Mouse (Mus musculus): ENCODE data around the gene Tm7sf2. TPM values are rescaled to one million over a fixed set of nuclear protein-coding genes. Genes with fewer than 3 reads are reported as not detected.

Tm7sf2 gene
- total RNA-seq, 1 experiment from 2014 or later: 18.5 TPM

DNA sequence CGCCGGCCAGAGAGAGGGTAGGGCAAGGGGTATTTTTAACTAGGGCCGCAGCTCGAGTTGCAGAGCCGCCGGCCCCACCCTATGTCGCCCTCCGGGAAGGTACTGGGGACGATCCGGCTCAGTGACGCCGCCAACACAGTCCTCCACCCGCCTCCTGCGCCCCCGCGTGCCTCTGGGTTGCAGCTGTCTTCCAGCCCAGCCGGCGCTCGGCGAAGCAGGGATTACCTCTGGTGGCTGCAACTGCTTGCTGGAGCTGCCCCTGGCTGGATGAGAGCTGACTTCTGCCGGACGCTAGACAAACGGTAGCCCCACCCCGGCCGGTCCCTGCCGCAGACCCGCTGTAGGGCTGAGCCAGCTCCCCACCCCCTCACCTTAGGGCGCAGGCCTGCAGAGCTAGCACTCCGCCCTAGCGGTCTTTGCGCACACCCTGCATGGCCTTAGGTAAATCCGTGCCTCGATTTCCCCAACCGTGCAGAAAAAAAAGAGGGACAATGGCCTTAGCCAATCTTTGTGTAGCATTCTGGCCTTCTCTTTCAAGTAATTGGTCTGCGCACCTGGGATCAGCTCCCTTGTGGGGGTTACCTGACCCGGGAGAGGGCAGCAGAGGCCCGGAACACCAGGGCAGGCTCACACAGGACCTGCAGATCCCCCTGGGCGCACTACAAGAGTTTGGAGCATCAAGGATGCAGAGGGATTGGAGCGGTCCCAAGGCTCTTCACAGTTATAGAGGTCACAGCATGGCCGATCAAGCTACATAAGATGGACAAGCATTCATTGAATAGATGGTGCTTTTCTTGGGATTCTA, 52.5 kb downstream of the Tm7sf2 start, which contains the start of gene Capn1:
Capn1 (minus strand) TSS at position 387 of the 805 bp plus-strand sequence.
- ATAC-seq (replicated peaks; ENCODE audit: insufficient number of reproducible peaks, low FRiP score, low TSS enrichment, poor library complexity, severe bottlenecking): 0 out of 2 replicates have a peak, but pooled peaks have one; percentile 14

DNA sequence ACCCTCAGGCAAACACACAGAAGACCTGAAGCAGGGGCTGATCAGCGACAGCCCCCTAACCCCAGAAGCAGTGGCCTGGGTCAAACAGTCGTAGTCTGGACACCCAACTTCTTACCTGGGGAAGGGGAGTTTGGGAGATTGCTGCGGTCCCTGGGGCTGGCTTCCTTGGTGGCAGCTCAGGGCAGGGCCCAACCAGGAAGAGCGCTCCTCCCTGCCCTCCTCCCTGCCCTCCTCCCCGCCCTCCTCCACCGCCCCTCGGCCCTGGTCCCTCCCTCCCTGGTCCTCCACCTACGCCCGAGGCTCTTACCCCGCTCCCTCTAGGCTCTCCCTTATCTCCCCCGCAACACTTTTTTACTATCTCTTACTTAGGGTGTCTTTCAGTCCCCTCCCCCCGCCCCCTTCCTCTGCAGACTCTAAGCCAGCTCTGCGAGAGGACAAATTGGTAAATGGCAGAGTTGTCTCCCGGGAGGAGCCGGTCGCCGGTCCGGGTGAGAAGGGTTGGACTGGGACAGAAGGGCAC, 53.1 kb downstream of the Tm7sf2 start:
- 0 out of 2 replicates have a peak, but pooled peaks have one; percentile 30 for ATAC-seq (replicated peaks; ENCODE audit: insufficient number of reproducible peaks, low FRiP score, low TSS enrichment, poor library complexity, severe bottlenecking)

DNA sequence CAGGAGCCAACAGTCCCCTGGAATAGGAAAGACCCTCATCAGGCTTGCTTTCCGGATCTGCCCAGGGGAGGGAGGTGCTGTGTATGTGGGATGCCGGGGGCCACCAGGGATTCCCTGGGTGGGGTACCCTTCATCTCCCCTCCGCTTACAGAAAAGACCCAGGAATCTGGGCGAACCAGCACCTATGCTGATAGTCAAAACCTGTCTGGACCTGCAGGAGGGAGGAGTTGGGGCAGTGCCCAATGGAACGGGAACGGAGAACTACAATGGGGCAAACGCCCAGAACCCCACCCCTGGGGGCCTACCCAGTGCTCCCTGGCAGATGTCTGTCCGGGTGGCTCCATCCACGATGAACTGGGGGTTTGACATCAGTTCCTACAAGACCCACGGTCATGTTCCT, 54.5 kb downstream of the Tm7sf2 start:
- ATAC-seq (replicated peaks; ENCODE audit: insufficient number of reproducible peaks, low FRiP score, low TSS enrichment, poor library complexity, severe bottlenecking): no peak

Other genes with a start within 250 kb of the Tm7sf2 start
- 32.8 to 50.6 TPM (median 34.5 TPM) in 3 replicates for gene Frmd8, start 193.1 kb downstream of the Tm7sf2 start, total RNA-seq (2017)
- gene Slc25a45, start 190.6 kb downstream of the Tm7sf2 start, total RNA-seq (2017): 64.4 to 73.5 TPM (median 69.7 TPM) in 3 replicates
- gene Tigd3, start 174.2 kb downstream of the Tm7sf2 start, total RNA-seq (2017): 0.64 to 0.97 TPM (median 0.95 TPM) in 3 replicates
- gene Dpf2, start 155.4 kb downstream of the Tm7sf2 start, total RNA-seq (2017): 50.3 to 76.6 TPM (median 76.0 TPM) in 3 replicates
- gene Cdc42ep2, start 143.6 kb downstream of the Tm7sf2 start, total RNA-seq (2017): 14.7 to 32.1 TPM (median 27.0 TPM) in 3 replicates
- gene Pola2, start 104.2 kb downstream of the Tm7sf2 start, total RNA-seq (2017): 16.7 to 31.5 TPM (median 26.8 TPM) in 3 replicates
- gene Slc22a20, start 82.2 kb downstream of the Tm7sf2 start, total RNA-seq (2017): not detected in 3 replicates
- 45.8 to 78.2 TPM (median 59.2 TPM) in 3 replicates for gene Capn1, start 52.5 kb downstream of the Tm7sf2 start, total RNA-seq (2017)
- 7.7 to 16.8 TPM (median 11.2 TPM) in 3 replicates for gene Syvn1, start 21.8 kb downstream of the Tm7sf2 start, total RNA-seq (2017)
- gene Mrpl49, start 10.6 kb downstream of the Tm7sf2 start, total RNA-seq (2017): 10.1 to 30.8 TPM (median 29.6 TPM) in 3 replicates
- gene Fau, start 10.5 kb downstream of the Tm7sf2 start, total RNA-seq (2017): 2,354 to 3,035 TPM (median 2,719 TPM) in 3 replicates
- gene Znhit2, start 7.2 kb downstream of the Tm7sf2 start, total RNA-seq (2017): 4.8 to 9.3 TPM (median 8.4 TPM) in 3 replicates
- 61.1 to 80.8 TPM (median 75.6 TPM) in 3 replicates for gene Vps51, start 8.9 kb upstream of the Tm7sf2 start, total RNA-seq (2017)
- not detected in 3 replicates for gene Tmem262, start 11.7 kb upstream of the Tm7sf2 start, total RNA-seq (2017)
- 0.43 TPM in 1 of 3 replicates, not detected in the others for gene Gm28374, start 13.9 kb upstream of the Tm7sf2 start, total RNA-seq (2017)
- 29.3 to 49.8 TPM (median 34.6 TPM) in 3 replicates for gene Zfpl1, start 16.6 kb upstream of the Tm7sf2 start, total RNA-seq (2017)
- gene Cdca5, start 16.6 kb upstream of the Tm7sf2 start, total RNA-seq (2017): 0.49 to 0.76 TPM (median 0.75 TPM) in 3 replicates
- gene AC131692.1, start 26.0 kb upstream of the Tm7sf2 start, total RNA-seq (2017): 1.4 TPM in 1 of 3 replicates, not detected in the others
- gene Naaladl1, start 37.4 kb upstream of the Tm7sf2 start, total RNA-seq (2017): 1.3 TPM in 1 of 3 replicates, not detected in the others
- gene Sac3d1, start 50.3 kb upstream of the Tm7sf2 start, total RNA-seq (2017): 2.1 to 2.6 TPM (median 2.1 TPM) in 3 replicates
- 8.8 to 22.5 TPM (median 11.5 TPM) in 3 replicates for gene Snx15, start 59.9 kb upstream of the Tm7sf2 start, total RNA-seq (2017)
- gene Batf2, start 72.6 kb upstream of the Tm7sf2 start, total RNA-seq (2017): 0.78 to 5.3 TPM (median 1.9 TPM) in 3 replicates
- 4.8 to 9.6 TPM (median 5.8 TPM) in 3 replicates for gene Arl2, start 73.2 kb upstream of the Tm7sf2 start, total RNA-seq (2017)
- gene Majin, start 116.0 kb upstream of the Tm7sf2 start, total RNA-seq (2017): not detected in 3 replicates
- gene Gpha2, start 158.0 kb upstream of the Tm7sf2 start, total RNA-seq (2017): not detected in 3 replicates
- gene Ppp2r5b, start 167.5 kb upstream of the Tm7sf2 start, total RNA-seq (2017): 15.6 to 22.7 TPM (median 18.0 TPM) in 3 replicates
- gene Atg2a, start 173.3 kb upstream of the Tm7sf2 start, total RNA-seq (2017): 32.7 to 41.0 TPM (median 33.2 TPM) in 3 replicates
- gene Ehd1, start 208.4 kb upstream of the Tm7sf2 start, total RNA-seq (2017): 40.8 to 62.5 TPM (median 59.6 TPM) in 3 replicates
- gene Cdc42bpg, start 238.1 kb upstream of the Tm7sf2 start, total RNA-seq (2017): 1.9 to 4.3 TPM (median 2.2 TPM) in 3 replicates